Mouse (Mus musculus) neural tube, embryonic 14.5 days (tissue): ENCODE results near the gene Coa4. TPM values are rescaled to one million over a fixed set of nuclear protein-coding genes. Genes with fewer than 3 reads are reported as not detected.

Source experiments
- ATAC-seq: fragments of 200-750 bp; cut with Nextera tagmentation; 2 replicates; pipeline ENCODE4 v1.8.0; 2017; ENCODE audit warnings: low read depth, mild to moderate bottlenecking, moderate TSS enrichment, moderate library complexity
- H3K27ac ChIP-seq: fragments of 300-500 bp; sonication (generic); 2 replicates; pipeline ENCODE4 v1.5.1; 2014; ENCODE audit warnings: low read depth, mild to moderate bottlenecking, control low read depth, low read length, moderate library complexity, mixed read lengths
- H3K27me3 ChIP-seq: fragments of 300-500 bp; sonication (generic); 2 replicates; pipeline ENCODE4 v1.6.1; 2014; ENCODE audit warnings: low read length; ENCODE audit not compliant: control insufficient read depth, insufficient read depth
- H3K36me3 ChIP-seq: fragments of 300-500 bp; sonication (generic); 2 replicates; pipeline ENCODE4 v1.6.1; 2014; ENCODE audit warnings: low read length, mixed read lengths; ENCODE audit not compliant: control insufficient read depth, insufficient read depth
- H3K4me1 ChIP-seq: fragments of 300-500 bp; sonication (generic); 2 replicates; pipeline ENCODE4 v1.6.1; 2014; ENCODE audit warnings: low read length; ENCODE audit not compliant: control insufficient read depth, insufficient read depth
- H3K4me2 ChIP-seq: fragments of 300-500 bp; sonication (generic); 2 replicates; pipeline ENCODE4 v1.6.1; 2014; ENCODE audit warnings: mild to moderate bottlenecking, low read depth, low read length, control low read depth
- H3K4me3 ChIP-seq: fragments of 300-500 bp; sonication (generic); 2 replicates; pipeline ENCODE4 v1.5.1; 2014; ENCODE audit warnings: low read depth, low read length, control low read depth, mixed read lengths
- H3K9ac ChIP-seq: fragments of 300-500 bp; sonication (generic); replicated peaks from 2 replicates; pipeline ENCODE4 v1.6.1; 2014; ENCODE audit warnings: low read depth, mild to moderate bottlenecking, control low read depth, low read length, mixed read lengths
- H3K9me3 ChIP-seq: fragments of 300-500 bp; sonication (generic); 2 replicates; pipeline ENCODE4 v1.6.1; 2016; ENCODE audit warnings: low read length; ENCODE audit not compliant: control insufficient read depth
- WGBS: fragments of 180-500 bp; shearing (Covaris S2); extraction: QIAGEN DNeasy Blood & Tissue Kit; methylation state at CpG from one replicate; pipeline ENCODE4 v1.1.7; 2014; 5-methylcytosine and 5-hydroxymethylcytosine counted together
- polyA plus RNA-seq: library from polyadenylated mRNA; unstranded; fragments of >200 nt; fragmentation: Nextera tagmentation; extraction: Ambion mirVana; gene quantifications from 2 replicates; pipeline ENCODE4 v1.2.1, GENCODE M21; 2014

Coa4 gene
- polyA plus RNA-seq, 1 experiment from 2014 or later = 18.1 TPM

DNA sequence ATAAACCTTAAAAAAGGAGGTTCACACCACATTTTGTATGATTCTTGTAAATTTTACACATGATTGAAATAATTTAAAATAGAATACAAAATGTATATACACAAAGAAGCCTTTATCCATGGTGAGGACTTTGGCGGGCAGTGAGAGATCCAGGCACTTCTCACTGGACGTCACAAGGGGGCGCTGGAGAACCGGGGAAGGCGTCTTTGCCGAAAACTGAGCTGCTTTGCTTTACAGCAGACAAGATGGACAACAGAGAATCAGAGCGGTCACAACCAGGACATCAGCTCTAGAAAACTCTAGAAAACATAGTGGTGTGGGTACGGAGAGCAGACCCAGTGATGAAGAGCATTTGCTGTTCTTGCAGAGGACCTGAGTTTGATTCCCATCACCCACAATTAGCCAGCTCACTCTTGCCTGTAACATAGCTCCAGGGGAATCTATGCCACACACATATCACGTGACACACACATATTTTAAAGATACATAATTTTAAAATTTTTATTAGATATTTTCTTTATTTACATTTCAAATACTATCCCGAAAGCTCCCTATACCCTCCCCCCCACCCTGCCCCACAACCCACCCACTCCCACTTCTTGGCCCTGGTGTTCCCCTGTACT, 16.1 kb upstream of the Coa4 start:
- Histone ChIP-seq H3K4me3 (no peak overlapping the region), H3K27ac (no peak overlapping the region), H3K27me3 (no peaks in the 10 kb centered on the region), H3K4me1 (no peaks in the 10 kb centered on the region), H3K9me3 (no peaks in the 10 kb centered on the region), H3K36me3 (no peaks in the 10 kb centered on the region), H3K9ac (no peak overlapping the region), H3K4me2 (no peak overlapping the region)
- WGBS = 23% methylated on average over 10 of the region's 10 CpGs
- peak; percentile 70 for ATAC-seq

DNA sequence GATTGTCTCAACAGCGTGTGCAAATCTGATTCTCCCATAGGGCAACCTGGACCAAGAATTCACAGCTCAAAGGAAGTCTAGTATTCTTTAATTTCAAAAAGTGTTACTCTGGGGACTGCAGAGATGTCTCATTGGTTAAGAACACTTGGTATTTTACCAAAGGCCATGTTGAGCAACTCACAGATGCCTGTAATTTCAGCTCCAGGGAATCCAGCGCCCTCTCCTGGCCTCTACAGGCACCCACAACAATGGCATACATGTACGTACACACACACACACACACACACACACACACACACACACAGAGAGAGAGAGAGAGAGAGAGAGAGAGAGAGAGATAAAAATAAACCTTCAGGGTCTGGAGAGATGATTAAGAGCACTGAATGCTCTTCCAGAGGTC, 14.6 kb upstream of the Coa4 start:
- Histone ChIP-seq H3K4me1 (no peaks in the 10 kb centered on the region), H3K4me2 (no peak overlapping the region), H3K9me3 (no peaks in the 10 kb centered on the region), H3K4me3 (no peak overlapping the region), H3K27ac (no peak overlapping the region), H3K9ac (no peak overlapping the region), H3K27me3 (no peaks in the 10 kb centered on the region), H3K36me3 (no peaks in the 10 kb centered on the region)
- ATAC-seq = no peak
- 88% methylated on average over 3 of the region's 3 CpGs for WGBS

DNA sequence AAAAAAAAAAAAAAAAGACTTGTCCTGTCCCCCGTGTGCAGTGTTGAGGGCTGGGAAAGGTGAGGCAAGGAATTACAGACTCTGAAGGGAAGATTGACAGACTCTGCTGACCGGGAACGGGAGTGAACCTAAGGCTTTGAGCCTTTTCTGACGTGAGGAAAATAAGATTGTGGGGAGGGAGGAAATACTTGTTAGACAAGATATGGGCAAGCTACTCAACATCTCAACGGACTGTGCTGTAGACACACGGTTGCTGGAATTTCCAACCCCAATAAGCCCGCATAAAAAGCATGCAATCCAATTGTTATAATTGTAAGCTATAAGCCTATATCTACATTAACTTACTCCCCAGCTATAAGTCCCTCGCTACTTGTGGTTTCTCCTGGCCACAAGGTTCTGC, 12.2 kb upstream of the Coa4 start:
- ATAC-seq = no peak
- Histone ChIP-seq H3K36me3 (no peaks in the 10 kb centered on the region), H3K4me3 (no peak overlapping the region), H3K27ac (no peak overlapping the region), H3K27me3 (no peaks in the 10 kb centered on the region), H3K4me2 (no peak overlapping the region), H3K9ac (no peak overlapping the region), H3K9me3 (no peaks in the 10 kb centered on the region), H3K4me1 (no peaks in the 10 kb centered on the region)
- WGBS = 81% methylated on average over 8 of the region's 8 CpGs

- no peak overlapping the region for H3K27ac ChIP-seq
- 94% methylated on average over 5 of the region's 5 CpGs for WGBS
Measured at GRCm38 (mm10) chr7:100530766-100531165, 6.1 kb upstream of the Coa4 start.

DNA sequence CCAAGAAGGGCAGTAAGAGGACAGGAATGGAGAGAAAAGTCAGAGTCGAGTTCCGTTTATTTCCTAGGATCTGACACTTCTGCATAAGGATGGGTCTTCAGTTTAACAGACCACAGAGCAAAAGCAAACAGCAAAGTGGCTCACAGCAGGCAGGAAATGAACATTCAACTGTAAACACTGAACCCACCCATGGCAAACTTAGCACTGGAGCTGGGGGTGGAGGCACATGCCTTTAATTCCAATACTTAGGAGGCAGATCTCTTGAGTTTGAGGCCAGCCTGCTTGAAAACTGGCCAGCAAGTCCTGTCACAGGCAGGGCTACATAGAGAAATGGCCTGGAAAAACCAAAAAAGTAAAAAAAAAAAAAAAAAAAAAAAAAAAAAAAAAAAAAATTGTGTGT, 3.4 kb upstream of the Coa4 start:
- no peak overlapping the region for H3K27ac ChIP-seq
- H3K27me3 ChIP-seq = no peaks in the 10 kb centered on the region
- ATAC-seq = no peak
- no peak overlapping the region for H3K4me2 ChIP-seq
- H3K9ac ChIP-seq = no peak overlapping the region
- no peaks in the 10 kb centered on the region for H3K9me3 ChIP-seq
- H3K4me1 ChIP-seq = peaks cover 4% of the 10 kb centered on the region
- no peak overlapping the region for H3K4me3 ChIP-seq
- WGBS = 72% methylated on average over 2 of the region's 2 CpGs
- H3K36me3 ChIP-seq = no peaks in the 10 kb centered on the region

More at GRCm38 (mm10) chr7:100530766-100531165, 6.1 kb upstream of the Coa4 start:
- no peak for ATAC-seq
- H3K9ac ChIP-seq = no peak overlapping the region
- no peak overlapping the region for H3K4me2 ChIP-seq
- H3K36me3 ChIP-seq = no peaks in the 10 kb centered on the region
- H3K4me1 ChIP-seq = no peaks in the 10 kb centered on the region
- H3K9me3 ChIP-seq = no peaks in the 10 kb centered on the region
- H3K4me3 ChIP-seq = no peak overlapping the region
- H3K27me3 ChIP-seq = no peaks in the 10 kb centered on the region

GRCm38 (mm10) chr7:100534216-100534615, 2.7 kb upstream of the Coa4 start:
- H3K27me3 ChIP-seq = no peaks in the 10 kb centered on the region
- H3K36me3 ChIP-seq = peaks cover 3% of the 10 kb centered on the region; the same call in 1 of the 2 replicates
- H3K9ac ChIP-seq = no peak overlapping the region
- no peak overlapping the region for H3K27ac ChIP-seq
- 90% methylated on average over 3 of the region's 3 CpGs for WGBS
- H3K4me1 ChIP-seq = peaks cover 4% of the 10 kb centered on the region
- H3K4me3 ChIP-seq = no peak overlapping the region
- H3K9me3 ChIP-seq = no peaks in the 10 kb centered on the region
- H3K4me2 ChIP-seq = no peak overlapping the region
- no peak for ATAC-seq

- Histone ChIP-seq H3K4me3 (no peak overlapping the region), H3K9me3 (no peaks in the 10 kb centered on the region), H3K4me2 (peak overlapping the region; percentile 67; the same call in 1 of the 2 replicates), H3K36me3 (peaks cover 6% of the 10 kb centered on the region; the same call in 1 of the 2 replicates), H3K27me3 (no peaks in the 10 kb centered on the region), H3K4me1 (peaks cover 4% of the 10 kb centered on the region), H3K27ac (no peak overlapping the region), H3K9ac (no peak overlapping the region)
- 90% methylated on average over 2 of the region's 2 CpGs for WGBS
- no peak for ATAC-seq
Measured at GRCm38 (mm10) chr7:100535831-100536230, 1.0 kb upstream of the Coa4 start.

- Histone ChIP-seq H3K9me3 (no peaks in the 10 kb centered on the region), H3K4me2 (peak overlapping the region; percentile 67), H3K4me1 (peaks cover 4% of the 10 kb centered on the region), H3K27me3 (no peaks in the 10 kb centered on the region), H3K27ac (peak overlapping the region; percentile 81), H3K4me3 (peak overlapping the region; percentile 58), H3K36me3 (peaks cover 6% of the 10 kb centered on the region; the same call in 1 of the 2 replicates), H3K9ac (peak overlapping the region; percentile 68)
- ATAC-seq = no peak
- WGBS = 32% methylated on average over 7 of the region's 7 CpGs
Measured at GRCm38 (mm10) chr7:100537519-100537902, 640 bp downstream of the Coa4 start.

DNA sequence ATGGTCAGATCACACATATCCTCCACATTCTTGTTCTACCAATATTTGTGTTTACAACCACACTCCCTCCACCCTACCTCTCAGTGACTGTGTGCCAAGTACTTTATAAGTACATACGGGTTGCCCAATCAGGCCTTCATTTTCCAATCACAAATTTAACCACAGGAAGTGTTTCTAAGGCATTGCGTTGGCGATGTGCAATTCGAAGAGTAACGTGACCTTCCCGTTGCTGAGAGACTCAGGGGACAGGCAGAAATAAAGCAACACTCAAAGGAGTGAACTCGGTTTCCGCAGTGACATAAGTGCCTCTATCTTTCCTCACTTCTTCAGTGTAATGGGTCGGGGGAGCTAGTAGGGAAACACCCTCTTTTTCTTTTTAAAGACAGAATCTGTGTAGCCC, 2.6 kb downstream of the Coa4 start:
- no peak for ATAC-seq
- Histone ChIP-seq H3K36me3 (peaks cover 6% of the 10 kb centered on the region; the same call in 1 of the 2 replicates), H3K4me3 (no peak overlapping the region), H3K27ac (no peak overlapping the region), H3K9ac (no peak overlapping the region), H3K4me1 (peaks cover 4% of the 10 kb centered on the region), H3K9me3 (no peaks in the 10 kb centered on the region), H3K27me3 (no peaks in the 10 kb centered on the region), H3K4me2 (no peak overlapping the region)
- 97% methylated on average over 9 of the region's 9 CpGs for WGBS
